Comparison of ENCODE assay signal across 24 mouse cellular contexts in the genomic region with DNA sequence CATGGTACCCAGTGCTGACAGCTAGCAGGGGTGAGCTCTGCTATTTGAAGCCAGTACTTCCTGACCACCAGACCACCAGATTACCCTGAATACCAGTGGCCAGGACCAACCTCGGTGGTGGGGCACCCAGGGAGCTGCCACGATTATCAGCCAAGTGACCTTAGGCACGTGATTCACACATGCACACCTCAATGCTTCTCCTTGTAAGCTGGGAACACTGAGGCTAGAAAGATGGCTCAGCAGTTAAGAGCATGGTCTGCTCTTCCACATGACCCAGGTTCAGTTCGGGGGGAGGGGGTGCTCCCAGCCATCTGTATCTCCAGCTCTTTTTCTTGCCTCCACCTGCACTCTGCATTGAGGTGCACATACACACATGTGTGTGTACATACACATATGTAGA. TPM values are rescaled to one million over a fixed set of nuclear protein-coding genes. Genes with fewer than 3 reads are reported as not detected.
DNase-seq lines count a peak whose midpoint lies in the region; ATAC-seq lines count a peak whose summit lies in the region.
"Had no signal": no experiment of that assay in that cellular context is flagged by ENCODE, and none has a peak within 500 bp of the region (broad histone marks: within the 10 kb centered on the region; RNA-seq: fewer than 3 reads in every experiment).

No protein-coding gene starts in this region.

- peak; percentile 79 for DNase-seq in kidney, adult 11 months
- peak; percentile 70 to 71 for DNase-seq in kidney, adult 8-10 months
- DNase-seq in kidney, postnatal 4 days = no peak
- DNase-seq in kidney, postnatal 36 days = peak; percentile 76 to 82
- DNase-seq: adrenal gland, postnatal 10 days; adrenal gland, postnatal 36 days; cerebellum, adult 18-20 months; cerebellum, adult 9-10 months; cerebellum, postnatal 14 days; gastrocnemius, adult 2 months; gastrocnemius, postnatal 14 days; heart, adult 11 months had no signal

- H3K9me3 ChIP-seq in kidney, embryonic 16.5 days (ENCODE audit: low read length) = no peaks in the 10 kb centered on the region
- H3K9me3 ChIP-seq: forebrain, embryonic 10.5 days; forebrain, embryonic 13.5 days; hindbrain, embryonic 12.5 days; hindbrain, embryonic 15.5 days had no signal

- H3K4me2 ChIP-seq in kidney, embryonic 16.5 days (replicated peaks; ENCODE audit: low read depth, low read length) = no peak overlapping the region
- H3K4me2 ChIP-seq: forebrain, embryonic 13.5 days; heart, embryonic 11.5 days; hindbrain, embryonic 12.5 days; hindbrain, embryonic 15.5 days had no signal

- 0 out of 2 replicates have a peak, but pooled peaks cover 5% of the 10 kb centered on the region for H3K4me1 ChIP-seq in kidney, embryonic 16.5 days (ENCODE audit: insufficient read depth, low read length)
- H3K4me1 ChIP-seq: forebrain, embryonic 13.5 days; hindbrain, embryonic 12.5 days; hindbrain, embryonic 15.5 days had no signal

- H3K27ac ChIP-seq in kidney, embryonic 16.5 days (ENCODE audit: low read length) = no peak overlapping the region
- H3K27ac ChIP-seq: forebrain, embryonic 10.5 days; forebrain, embryonic 13.5 days; gastrocnemius, adult 2 months; hindbrain, embryonic 12.5 days; hindbrain, embryonic 15.5 days had no signal

- no peak overlapping the region for H3K4me3 ChIP-seq in kidney, embryonic 16.5 days (ENCODE audit: low read length)
- H3K4me3 ChIP-seq: forebrain, embryonic 10.5 days; forebrain, embryonic 13.5 days; gastrocnemius, adult 2 months; hindbrain, embryonic 12.5 days; hindbrain, embryonic 15.5 days had no signal

- no peak for ATAC-seq in kidney, embryonic 16.5 days (ENCODE audit: low FRiP score, low TSS enrichment)
- ATAC-seq in activated CD4-positive, CD25-positive, alpha-beta regulatory T cell, adult 4 months = no peak
- ATAC-seq: forebrain, embryonic 13.5 days; forebrain, embryonic 16.5 days had no signal

- no peaks in the 10 kb centered on the region for H3K36me3 ChIP-seq in kidney, embryonic 16.5 days (ENCODE audit: insufficient read depth, low read length)
- H3K36me3 ChIP-seq: forebrain, embryonic 10.5 days; hindbrain, embryonic 12.5 days; hindbrain, embryonic 15.5 days had no signal

- no peaks in the 10 kb centered on the region for H3K27me3 ChIP-seq in kidney, embryonic 16.5 days (ENCODE audit: insufficient read depth, low read length)
- H3K27me3 ChIP-seq: forebrain, embryonic 13.5 days; hindbrain, embryonic 12.5 days; hindbrain, embryonic 15.5 days had no signal

- no peak overlapping the region for H3K9ac ChIP-seq in kidney, embryonic 16.5 days (replicated peaks; ENCODE audit: low read length)
- H3K9ac ChIP-seq: forebrain, embryonic 13.5 days; hindbrain, embryonic 12.5 days; hindbrain, embryonic 15.5 days had no signal

- 63% methylated on average over 4 of the region's 4 CpGs for WGBS in kidney, embryonic 16.5 days

RNA-seq across cellular contexts. Expression of a gene that starts 5.5 kb away (rescaled TPM):
- polyA plus RNA-seq in kidney, embryonic 16.5 days (2015; fragmentation: Nextera tagmentation; extraction: Ambion mirVana) = 20.4 and 22.5 TPM in 2 replicates
- under 1 TPM in 1 of 2 experiments, not detected in 1; 0.48 TPM for polyA plus RNA-seq in activated CD4-positive, CD25-positive, alpha-beta regulatory T cell, adult 4 months (2017; shearing (Covaris generic))
- polyA plus RNA-seq: embryonic facial prominence, embryonic 11.5 days; embryonic facial prominence, embryonic 14.5 days; forebrain, embryonic 10.5 days; forebrain, embryonic 13.5 days; forebrain, embryonic 16.5 days; heart, embryonic 11.5 days; heart, embryonic 14.5 days; heart, postnatal 0 days; hindbrain, embryonic 12.5 days had no signal

RNA-seq across cellular contexts. Expression of a gene that starts 15.4 kb away (rescaled TPM):
- polyA plus RNA-seq in kidney, embryonic 16.5 days (2015; fragmentation: Nextera tagmentation; extraction: Ambion mirVana) = 15.0 and 16.7 TPM in 2 replicates
- 10 to 100 TPM; 15.8 to 17.9 TPM for polyA plus RNA-seq in activated CD4-positive, CD25-positive, alpha-beta regulatory T cell, adult 4 months (2017; shearing (Covaris generic))

RNA-seq across cellular contexts. Expression of a gene that starts 56.2 kb away (rescaled TPM):
- 12.0 and 14.0 TPM in 2 replicates for polyA plus RNA-seq in kidney, embryonic 16.5 days (2015; fragmentation: Nextera tagmentation; extraction: Ambion mirVana)
- polyA plus RNA-seq in activated CD4-positive, CD25-positive, alpha-beta regulatory T cell, adult 4 months (2017; shearing (Covaris generic)) = 1 to 10 TPM; 2.4 to 3.5 TPM

Comparison
In these comparisons a context has a peak if more than half of its experiments do, and no peak if none do; other contexts are left out.
1. DNase-seq: peak in kidney, adult 11 months (single experiment), kidney, adult 8-10 months (2 of 2) and kidney, postnatal 36 days (2 of 2); none in kidney, postnatal 4 days (0 of 2).
2. RNA of a gene that starts 5.5 kb away (polyA plus RNA-seq): 20.4 to 22.5 TPM in kidney, embryonic 16.5 days; 0.48 TPM in activated CD4-positive, CD25-positive, alpha-beta regulatory T cell, adult 4 months; every median in the first group is over 10 times any median in the second.